Mouse (Mus musculus): ENCODE measurements at regions not wholly inside any gene's neighbourhood (a gene's known extent, or its start where the extent isn't known, plus 50 kb on each side); places are given as distances from the start of the nearest gene placed in this dataset.

DNA sequence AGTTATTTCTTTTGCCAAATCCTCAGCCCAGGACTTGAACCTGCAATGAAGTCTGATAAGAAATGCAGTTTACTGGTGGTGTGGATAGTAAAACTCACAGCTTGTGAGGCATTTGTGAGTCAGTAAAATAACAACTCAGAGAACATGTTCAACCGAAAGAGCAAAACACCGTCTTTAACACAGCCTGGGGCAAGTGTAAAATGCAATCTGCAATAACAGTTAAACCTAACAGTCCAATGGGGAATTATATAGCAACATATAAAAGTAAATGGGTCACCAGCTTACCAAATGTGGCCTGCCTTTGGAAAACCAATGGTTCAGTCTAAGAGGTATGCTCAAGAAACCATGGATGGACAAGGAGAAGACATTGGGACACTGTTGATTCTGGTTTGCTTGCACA lies 1117.0 kb upstream of the Flrt2 start:
- H3K27ac ChIP-seq (replicated peaks; ENCODE audit: low read depth, low read length), result no peak overlapping the region
- no peak overlapping the region for H3K9ac ChIP-seq (ENCODE audit: low read length)
- DNase-seq (ENCODE audit: low spot score) (no peak), ATAC-seq (ENCODE audit: insufficient number of reproducible peaks, low FRiP score, low TSS enrichment, low read depth) (0 out of 2 replicates have a peak, but pooled peaks have one; percentile 21)
- no peaks in the 10 kb centered on the region for H3K27me3 ChIP-seq (ENCODE audit: control insufficient read depth, insufficient read depth, low read length)
- H3K36me3 ChIP-seq (ENCODE audit: control insufficient read depth, insufficient read depth, low read length), result no peaks in the 10 kb centered on the region
- H3K4me3 ChIP-seq (ENCODE audit: low read depth, low read length), result no peak overlapping the region
- no peaks in the 10 kb centered on the region for H3K4me1 ChIP-seq (ENCODE audit: control insufficient read depth, insufficient read depth, low read length)
- H3K4me2 ChIP-seq (ENCODE audit: low read depth, severe bottlenecking), result no peak overlapping the region
- 57% methylated on average over 2 of the region's 2 CpGs for WGBS
- no peaks in the 10 kb centered on the region for H3K9me3 ChIP-seq (ENCODE audit: control insufficient read depth, low read length)

DNA sequence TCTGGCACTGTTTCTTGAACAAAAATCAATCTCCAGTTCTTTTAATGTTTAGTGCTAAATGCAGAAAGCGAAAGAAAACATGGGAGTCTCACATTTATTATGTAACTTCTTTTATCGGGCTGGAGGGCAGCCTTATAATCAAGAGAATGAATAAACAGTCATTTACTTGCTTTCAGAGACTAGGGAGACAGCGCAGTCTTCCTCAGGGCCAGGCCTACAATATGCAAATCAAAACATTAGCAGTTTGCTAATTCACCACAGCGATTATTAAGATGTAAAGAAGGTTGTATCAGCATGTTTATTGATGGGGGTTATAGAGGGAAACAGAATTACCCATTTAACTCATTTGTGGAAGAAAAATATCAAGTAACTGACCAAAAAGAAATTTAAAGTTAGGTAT lies 1111.7 kb upstream of the Flrt2 start:
- DNase-seq (ENCODE audit: low spot score), result no peak
- Histone ChIP-seq H3K4me1 (ENCODE audit: control insufficient read depth, insufficient read depth, low read length) (no peaks in the 10 kb centered on the region), H3K9ac (ENCODE audit: low read length) (no peak overlapping the region), H3K4me3 (ENCODE audit: low read depth, low read length) (no peak overlapping the region), H3K9me3 (ENCODE audit: control insufficient read depth, low read length) (no peaks in the 10 kb centered on the region), H3K27ac (replicated peaks; ENCODE audit: low read depth, low read length) (no peak overlapping the region), H3K27me3 (ENCODE audit: control insufficient read depth, insufficient read depth, low read length) (no peaks in the 10 kb centered on the region), H3K4me2 (ENCODE audit: low read depth, severe bottlenecking) (no peak overlapping the region), H3K36me3 (ENCODE audit: control insufficient read depth, insufficient read depth, low read length) (no peaks in the 10 kb centered on the region)
- WGBS, result 51% methylated on average over 4 of the region's 4 CpGs
- no peak for ATAC-seq (ENCODE audit: insufficient number of reproducible peaks, low FRiP score, low TSS enrichment, low read depth)

DNA sequence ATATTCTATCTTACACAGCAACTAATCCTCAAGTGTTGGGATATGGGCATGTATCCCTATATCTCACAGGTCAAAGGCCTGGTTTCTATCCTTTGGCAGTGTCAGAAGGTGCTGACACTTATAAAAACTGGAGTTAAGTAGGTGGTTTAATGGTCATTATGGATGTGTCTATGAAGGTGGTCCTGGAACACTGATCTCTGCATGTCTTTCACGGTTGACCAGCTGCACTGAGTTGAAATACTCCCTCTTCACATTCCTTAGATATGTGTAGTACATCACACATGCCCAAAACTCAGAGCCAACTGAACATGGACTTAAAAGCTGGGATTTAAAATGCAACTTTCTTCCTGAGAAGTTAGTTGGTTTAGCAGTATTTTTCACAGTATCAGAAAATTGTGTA lies 1107.7 kb upstream of the Flrt2 start:
- Histone ChIP-seq H3K4me1 (ENCODE audit: control insufficient read depth, insufficient read depth, low read length) (no peaks in the 10 kb centered on the region), H3K36me3 (ENCODE audit: control insufficient read depth, insufficient read depth, low read length) (no peaks in the 10 kb centered on the region), H3K27ac (replicated peaks; ENCODE audit: low read depth, low read length) (no peak overlapping the region), H3K4me2 (ENCODE audit: low read depth, severe bottlenecking) (no peak overlapping the region), H3K9me3 (ENCODE audit: control insufficient read depth, low read length) (no peaks in the 10 kb centered on the region), H3K9ac (ENCODE audit: low read length) (no peak overlapping the region), H3K4me3 (ENCODE audit: low read depth, low read length) (no peak overlapping the region), H3K27me3 (ENCODE audit: control insufficient read depth, insufficient read depth, low read length) (no peaks in the 10 kb centered on the region)
- no peak for DNase-seq (ENCODE audit: low spot score)
- WGBS, result 68% methylated on average over 1 of the region's 1 CpGs
- ATAC-seq (ENCODE audit: insufficient number of reproducible peaks, low FRiP score, low TSS enrichment, low read depth), result no peak

DNA sequence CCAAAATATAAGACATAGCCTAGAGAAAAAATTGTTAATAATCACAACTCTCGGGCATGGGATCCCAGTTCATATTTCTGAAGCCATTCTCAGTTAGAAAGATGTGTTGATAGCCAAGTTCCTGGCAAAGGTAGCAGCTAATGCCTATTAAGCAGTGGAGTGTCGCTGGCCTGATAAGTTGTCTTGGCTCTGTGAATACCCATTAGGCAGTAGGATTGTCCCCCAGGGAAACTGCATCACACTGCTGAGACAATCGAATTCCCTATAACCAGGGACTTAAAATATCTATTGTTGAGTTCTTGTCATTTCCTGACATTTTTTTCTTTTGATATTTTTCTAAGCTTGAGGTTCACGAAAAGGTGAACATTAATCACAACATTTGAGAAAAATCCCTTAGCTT lies 1105.0 kb upstream of the Flrt2 start:
- H3K9ac ChIP-seq (ENCODE audit: low read length), result no peak overlapping the region
- no peak overlapping the region for H3K4me2 ChIP-seq (ENCODE audit: low read depth, severe bottlenecking)
- no peak for ATAC-seq (ENCODE audit: insufficient number of reproducible peaks, low FRiP score, low TSS enrichment, low read depth)
- H3K4me1 ChIP-seq (ENCODE audit: control insufficient read depth, insufficient read depth, low read length), result no peaks in the 10 kb centered on the region
- no peak for DNase-seq (ENCODE audit: low spot score)
- no peaks in the 10 kb centered on the region for H3K9me3 ChIP-seq (ENCODE audit: control insufficient read depth, low read length)
- no peak overlapping the region for H3K27ac ChIP-seq (replicated peaks; ENCODE audit: low read depth, low read length)
- no peaks in the 10 kb centered on the region for H3K27me3 ChIP-seq (ENCODE audit: control insufficient read depth, insufficient read depth, low read length)
- no peaks in the 10 kb centered on the region for H3K36me3 ChIP-seq (ENCODE audit: control insufficient read depth, insufficient read depth, low read length)
- H3K4me3 ChIP-seq (ENCODE audit: low read depth, low read length), result no peak overlapping the region
- 80% methylated on average over 4 of the region's 4 CpGs for WGBS

DNA sequence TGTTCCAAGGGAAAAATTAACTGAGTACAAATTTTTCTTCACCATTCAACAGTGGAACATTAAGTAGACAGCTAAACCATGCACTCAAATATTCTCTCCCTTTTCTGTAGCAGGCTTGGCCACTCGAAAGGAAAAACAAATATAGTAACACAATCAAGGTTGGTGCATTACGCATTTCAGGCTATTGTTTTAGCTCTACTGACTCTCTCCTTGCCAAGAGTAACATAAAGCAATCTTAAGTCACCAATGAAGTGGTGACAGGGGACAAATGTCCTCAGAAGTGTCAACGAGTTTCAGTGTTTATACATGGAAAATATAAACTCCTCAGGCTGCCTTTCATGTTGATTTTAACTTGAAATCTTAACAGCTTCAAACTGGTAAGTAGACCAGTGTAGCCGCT lies 1103.4 kb upstream of the Flrt2 start:
- no peaks in the 10 kb centered on the region for H3K27me3 ChIP-seq (ENCODE audit: control insufficient read depth, insufficient read depth, low read length)
- H3K4me2 ChIP-seq (ENCODE audit: low read depth, severe bottlenecking), result no peak overlapping the region
- H3K27ac ChIP-seq (replicated peaks; ENCODE audit: low read depth, low read length), result no peak overlapping the region
- no peaks in the 10 kb centered on the region for H3K36me3 ChIP-seq (ENCODE audit: control insufficient read depth, insufficient read depth, low read length)
- H3K4me1 ChIP-seq (ENCODE audit: control insufficient read depth, insufficient read depth, low read length), result no peaks in the 10 kb centered on the region
- H3K4me3 ChIP-seq (ENCODE audit: low read depth, low read length), result no peak overlapping the region
- ATAC-seq (ENCODE audit: insufficient number of reproducible peaks, low FRiP score, low TSS enrichment, low read depth) (no peak), DNase-seq (ENCODE audit: low spot score) (no peak)
- WGBS, result 73% methylated on average over 4 of the region's 4 CpGs
- H3K9me3 ChIP-seq (ENCODE audit: control insufficient read depth, low read length), result no peaks in the 10 kb centered on the region
- no peak overlapping the region for H3K9ac ChIP-seq (ENCODE audit: low read length)

DNA sequence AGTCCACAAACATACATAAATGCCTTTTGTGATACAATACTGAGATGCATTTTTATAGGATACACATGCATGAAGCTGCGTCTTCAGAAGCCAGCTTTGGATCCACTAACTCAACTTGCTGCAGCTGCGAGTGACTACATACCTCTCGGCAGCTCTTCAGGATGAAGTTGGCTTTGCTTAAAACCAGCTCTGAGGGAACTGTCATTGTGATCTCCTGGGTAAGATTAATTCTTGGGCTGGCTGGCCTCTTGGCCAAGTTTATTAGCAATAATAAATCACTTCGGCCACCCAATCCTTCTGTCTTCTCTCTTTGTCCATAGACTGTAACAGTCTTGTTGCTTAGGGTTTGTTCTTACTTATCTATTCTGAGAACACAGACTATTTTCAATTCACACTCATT lies 1103.0 kb upstream of the Flrt2 start:
- ATAC-seq (ENCODE audit: insufficient number of reproducible peaks, low FRiP score, low TSS enrichment, low read depth) (no peak), DNase-seq (ENCODE audit: low spot score) (no peak)
- Histone ChIP-seq H3K4me3 (ENCODE audit: low read depth, low read length) (no peak overlapping the region), H3K27ac (replicated peaks; ENCODE audit: low read depth, low read length) (no peak overlapping the region), H3K9me3 (ENCODE audit: control insufficient read depth, low read length) (no peaks in the 10 kb centered on the region), H3K36me3 (ENCODE audit: control insufficient read depth, insufficient read depth, low read length) (no peaks in the 10 kb centered on the region), H3K4me2 (ENCODE audit: low read depth, severe bottlenecking) (no peak overlapping the region), H3K4me1 (ENCODE audit: control insufficient read depth, insufficient read depth, low read length) (no peaks in the 10 kb centered on the region), H3K27me3 (ENCODE audit: control insufficient read depth, insufficient read depth, low read length) (no peaks in the 10 kb centered on the region), H3K9ac (ENCODE audit: low read length) (no peak overlapping the region)
- WGBS, result 69% methylated on average over 4 of the region's 4 CpGs

DNA sequence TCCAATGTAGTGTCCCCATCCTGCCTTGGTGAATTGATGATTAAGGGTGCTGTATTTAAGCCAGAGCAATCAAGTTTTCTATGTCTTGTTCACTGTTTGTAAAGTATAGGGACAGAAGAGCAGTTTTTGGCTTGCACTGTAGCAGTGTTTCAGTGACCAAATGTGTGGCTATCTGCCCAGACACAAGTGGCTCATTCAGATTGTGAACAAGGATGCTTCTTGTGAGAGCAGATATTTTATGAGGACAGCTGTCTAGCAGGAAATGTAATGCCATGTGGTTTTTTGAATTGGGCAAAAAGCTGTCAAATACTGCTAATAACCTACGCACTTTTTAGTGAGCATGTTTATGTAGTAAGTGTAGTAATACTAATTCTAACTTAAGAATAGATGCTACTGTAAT lies 1086.5 kb upstream of the Flrt2 start:
- no peaks in the 10 kb centered on the region for H3K36me3 ChIP-seq (ENCODE audit: control insufficient read depth, insufficient read depth, low read length)
- no peak overlapping the region for H3K4me3 ChIP-seq (ENCODE audit: low read depth, low read length)
- WGBS, result 80% methylated on average over 1 of the region's 1 CpGs
- no peaks in the 10 kb centered on the region for H3K9me3 ChIP-seq (ENCODE audit: control insufficient read depth, low read length)
- H3K4me2 ChIP-seq (ENCODE audit: low read depth, severe bottlenecking), result no peak overlapping the region
- H3K9ac ChIP-seq (ENCODE audit: low read length), result no peak overlapping the region
- no peak for DNase-seq (ENCODE audit: low spot score)
- no peaks in the 10 kb centered on the region for H3K27me3 ChIP-seq (ENCODE audit: control insufficient read depth, insufficient read depth, low read length)
- no peak for ATAC-seq (ENCODE audit: insufficient number of reproducible peaks, low FRiP score, low TSS enrichment, low read depth)
- H3K27ac ChIP-seq (replicated peaks; ENCODE audit: low read depth, low read length), result no peak overlapping the region
- H3K4me1 ChIP-seq (ENCODE audit: control insufficient read depth, insufficient read depth, low read length), result no peaks in the 10 kb centered on the region

DNA sequence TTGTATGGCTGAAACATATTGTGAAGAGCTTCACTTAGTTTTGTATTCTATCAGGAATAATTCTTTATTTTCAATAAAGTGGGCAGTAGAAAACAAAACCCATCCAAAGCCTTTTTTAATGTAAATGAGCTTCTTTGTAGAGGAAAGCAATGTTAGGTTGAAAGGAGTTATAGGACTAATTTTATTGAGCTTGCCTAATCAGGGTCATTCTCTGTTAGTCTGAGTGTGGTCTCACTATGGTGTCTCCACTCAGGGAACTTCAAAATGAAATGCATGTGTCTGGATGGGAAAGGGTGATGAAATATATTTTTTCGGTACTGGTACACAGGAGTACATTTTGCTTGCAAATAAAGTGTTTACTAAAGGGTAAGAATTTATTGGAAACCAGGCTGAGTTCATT lies 1055.5 kb upstream of the Flrt2 start:
- Histone ChIP-seq H3K36me3 (ENCODE audit: control insufficient read depth, insufficient read depth, low read length) (no peaks in the 10 kb centered on the region), H3K27me3 (ENCODE audit: control insufficient read depth, insufficient read depth, low read length) (no peaks in the 10 kb centered on the region), H3K4me2 (ENCODE audit: low read depth, severe bottlenecking) (no peak overlapping the region), H3K9me3 (ENCODE audit: control insufficient read depth, low read length) (no peaks in the 10 kb centered on the region), H3K27ac (replicated peaks; ENCODE audit: low read depth, low read length) (no peak overlapping the region), H3K4me1 (ENCODE audit: control insufficient read depth, insufficient read depth, low read length) (no peaks in the 10 kb centered on the region), H3K4me3 (ENCODE audit: low read depth, low read length) (no peak overlapping the region), H3K9ac (ENCODE audit: low read length) (no peak overlapping the region)
- ATAC-seq (ENCODE audit: insufficient number of reproducible peaks, low FRiP score, low TSS enrichment, low read depth), result no peak
- DNase-seq (ENCODE audit: low spot score), result no peak
- 51% methylated on average over 1 of the region's 1 CpGs for WGBS

DNA sequence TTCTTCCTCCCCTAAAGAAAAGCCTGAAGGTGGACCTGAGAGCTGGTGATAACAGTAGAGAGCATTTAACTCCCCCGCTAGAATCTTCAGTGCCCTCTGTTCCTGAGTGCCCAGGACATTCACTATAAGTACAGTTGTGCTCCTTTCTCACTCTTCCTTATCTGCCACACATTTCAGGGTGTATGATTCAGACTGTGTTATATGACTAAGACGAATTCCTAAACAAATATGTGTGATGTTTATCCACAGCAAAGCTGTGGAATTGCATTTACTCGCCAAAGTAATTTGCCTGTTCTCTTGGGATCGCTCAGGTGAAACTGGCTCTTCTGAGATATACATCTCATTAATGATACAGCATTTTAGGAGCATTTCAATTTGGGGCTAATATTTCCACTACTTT lies 1051.9 kb upstream of the Flrt2 start:
- no peak for DNase-seq (ENCODE audit: low spot score)
- Histone ChIP-seq H3K36me3 (ENCODE audit: control insufficient read depth, insufficient read depth, low read length) (no peaks in the 10 kb centered on the region), H3K27ac (replicated peaks; ENCODE audit: low read depth, low read length) (no peak overlapping the region), H3K9ac (ENCODE audit: low read length) (no peak overlapping the region), H3K4me1 (ENCODE audit: control insufficient read depth, insufficient read depth, low read length) (no peaks in the 10 kb centered on the region), H3K27me3 (ENCODE audit: control insufficient read depth, insufficient read depth, low read length) (no peaks in the 10 kb centered on the region), H3K4me2 (ENCODE audit: low read depth, severe bottlenecking) (no peak overlapping the region), H3K9me3 (ENCODE audit: control insufficient read depth, low read length) (no peaks in the 10 kb centered on the region), H3K4me3 (ENCODE audit: low read depth, low read length) (no peak overlapping the region)
- 87% methylated on average over 4 of the region's 4 CpGs for WGBS
- no peak for ATAC-seq (ENCODE audit: insufficient number of reproducible peaks, low FRiP score, low TSS enrichment, low read depth)
